ENCODE assay signal across 12 mouse cellular contexts in the genomic region with DNA sequence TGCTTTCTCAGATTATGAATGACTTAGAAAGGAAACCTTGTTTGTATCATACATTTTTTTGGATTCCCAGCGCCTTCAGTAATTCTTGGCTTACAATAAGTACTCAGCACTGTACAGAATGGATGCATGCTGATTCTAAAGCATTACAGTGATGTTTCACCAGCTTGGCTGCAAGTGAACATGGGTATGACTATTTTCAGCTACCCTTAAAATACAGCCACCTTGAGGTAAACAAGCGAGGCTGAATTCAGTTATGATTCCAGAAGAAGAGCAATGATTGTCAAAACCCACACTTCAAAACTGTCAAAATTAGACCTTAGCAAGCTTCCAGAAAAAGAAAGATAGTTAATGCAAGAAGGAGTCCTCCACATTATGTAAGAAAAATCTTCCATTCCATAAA.
"Had no signal": no experiment of that assay in that cellular context is flagged by ENCODE, and none has a peak within 500 bp of the region (broad histone marks: within the 10 kb centered on the region; RNA-seq: fewer than 3 reads in every experiment).

No protein-coding gene starts in this region.

- DNase-seq: retina, postnatal 1 day; right cerebral cortex, adult 18-20 months; right cerebral cortex, postnatal 14 days; right cerebral cortex, postnatal 25 days; right cerebral cortex, postnatal 4 days; spleen, adult 18-20 months; thymus, adult 18-20 months; thymus, adult 2 months; thymus, postnatal 14 days; thymus, postnatal 25 days; thymus, postnatal 36 days; thymus, postnatal 4 days had no signal
